Mouse (Mus musculus) lung, adult 2 months (tissue): ENCODE data around the gene Shc1.

Experiments used
- CTCF ChIP-seq: fragments of 200-500 bp; IDR thresholded peaks from 2 replicates; pipeline ENCODE4 v1.5.1; 2011; ENCODE audit warnings: mild to moderate bottlenecking, low read length, control low read depth; ENCODE audit not compliant: insufficient read depth
- POLR2A ChIP-seq: fragments of 200-500 bp; IDR thresholded peaks from 2 replicates; pipeline ENCODE4 v1.6.1; 2011; ENCODE audit warnings: low read depth, mild to moderate bottlenecking, control low read depth, low read length, borderline replicate concordance; ENCODE audit errors: extremely low read depth

DNA sequence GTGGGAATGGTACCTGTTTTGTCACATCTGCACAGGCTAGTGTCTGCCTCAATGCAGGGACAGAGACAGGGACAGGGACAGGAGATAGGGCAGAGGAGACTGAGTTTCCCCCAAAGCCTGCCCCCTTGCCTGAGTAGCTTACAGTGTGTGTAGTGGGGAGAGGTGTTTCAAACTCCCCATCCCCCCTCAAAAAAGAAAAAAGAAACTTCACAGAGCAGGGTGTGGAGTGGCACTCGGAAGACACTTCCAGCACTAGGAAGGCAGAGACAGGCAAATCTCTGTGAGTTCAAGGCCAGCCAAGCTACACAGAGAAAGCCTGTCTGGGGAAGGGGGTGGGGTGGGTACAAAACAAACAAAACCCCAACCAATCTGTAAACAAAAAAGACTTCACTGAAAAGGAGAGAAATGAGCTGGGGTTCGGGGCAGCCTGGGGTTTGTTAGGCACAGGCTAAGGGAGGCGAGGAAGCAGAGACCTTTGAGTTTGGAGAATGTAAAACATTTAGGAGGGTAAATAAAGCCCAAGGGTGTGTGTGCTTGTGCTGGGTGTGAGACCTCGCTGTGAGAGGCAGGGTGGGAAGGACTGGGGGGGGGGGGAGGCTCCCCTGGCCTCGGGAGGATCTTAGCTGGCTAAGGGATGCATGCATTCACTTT, 44.5 kb upstream of the Shc1 start:
- no peak for TF ChIP-seq CTCF
- no peak for TF ChIP-seq POLR2A
